Mouse (Mus musculus): ENCODE results near the gene Nckap5l. TPM values are rescaled to one million over a fixed set of nuclear protein-coding genes. Genes with fewer than 3 reads are reported as not detected.

Gene Nckap5l
- polyA plus RNA-seq, 1 experiment from 2014 or later = 0.92 TPM

- WGBS (ENCODE audit: insufficient replicate concordance) = 12% methylated on average over 13 of the region's 13 CpGs
- no peak overlapping the region for H3K4me3 ChIP-seq (ENCODE audit: low read depth, low read length)
- peaks cover 15% of the 10 kb centered on the region for H3K4me1 ChIP-seq (ENCODE audit: control insufficient read depth, low read depth, low read length)
- ATAC-seq (ENCODE audit: low read depth) = peak; percentile 22; the same call in 1 of the 2 replicates
- no peak overlapping the region for H3K9ac ChIP-seq (ENCODE audit: low read depth, low read length)
- H3K36me3 ChIP-seq (ENCODE audit: control insufficient read depth, insufficient read depth) = no peaks in the 10 kb centered on the region
- H3K9me3 ChIP-seq (replicated peaks; ENCODE audit: control insufficient read depth, low read length) = no peaks in the 10 kb centered on the region
- H3K27me3 ChIP-seq (ENCODE audit: control insufficient read depth, insufficient read depth, low read depth, low read length) = no peaks in the 10 kb centered on the region
- H3K27ac ChIP-seq (ENCODE audit: low read length) = no peak overlapping the region
- peak overlapping the region; percentile 28 for H3K4me2 ChIP-seq (ENCODE audit: low read depth, low read length)
Observed at GRCm38 (mm10) chr15:99416348-99416882, 41.1 kb downstream of the Nckap5l start.

- H3K4me2 ChIP-seq (ENCODE audit: low read depth, low read length) = peak overlapping the region; percentile 28
- no peak overlapping the region for H3K4me3 ChIP-seq (ENCODE audit: low read depth, low read length)
Observed at GRCm38 (mm10) chr15:99415793-99416192, 41.8 kb downstream of the Nckap5l start.

GRCm38 (mm10) chr15:99411747-99412146, 45.8 kb downstream of the Nckap5l start:
- WGBS (ENCODE audit: insufficient replicate concordance) = 55% methylated on average over 14 of the region's 14 CpGs
- no peak for ATAC-seq (ENCODE audit: low read depth)
- H3K27me3 ChIP-seq (ENCODE audit: control insufficient read depth, insufficient read depth, low read depth, low read length) = no peaks in the 10 kb centered on the region
- no peak overlapping the region for H3K4me3 ChIP-seq (ENCODE audit: low read depth, low read length)
- no peaks in the 10 kb centered on the region for H3K9me3 ChIP-seq (replicated peaks; ENCODE audit: control insufficient read depth, low read length)
- H3K4me2 ChIP-seq (ENCODE audit: low read depth, low read length) = no peak overlapping the region
- H3K27ac ChIP-seq (ENCODE audit: low read length) = no peak overlapping the region
- peaks cover 6% of the 10 kb centered on the region for H3K4me1 ChIP-seq (ENCODE audit: control insufficient read depth, low read depth, low read length)
- no peak overlapping the region for H3K9ac ChIP-seq (ENCODE audit: low read depth, low read length)
- H3K36me3 ChIP-seq (ENCODE audit: control insufficient read depth, insufficient read depth) = peaks cover 27% of the 10 kb centered on the region

More at GRCm38 (mm10) chr15:99415793-99416192, 41.8 kb downstream of the Nckap5l start:
- Histone ChIP-seq H3K4me1 (ENCODE audit: control insufficient read depth, low read depth, low read length) (peaks cover 13% of the 10 kb centered on the region), H3K27me3 (ENCODE audit: control insufficient read depth, insufficient read depth, low read depth, low read length) (no peaks in the 10 kb centered on the region), H3K9me3 (replicated peaks; ENCODE audit: control insufficient read depth, low read length) (no peaks in the 10 kb centered on the region), H3K27ac (ENCODE audit: low read length) (no peak overlapping the region), H3K36me3 (ENCODE audit: control insufficient read depth, insufficient read depth) (no peaks in the 10 kb centered on the region), H3K9ac (ENCODE audit: low read depth, low read length) (no peak overlapping the region)
- ATAC-seq (ENCODE audit: low read depth) = no peak
- WGBS (ENCODE audit: insufficient replicate concordance) = 10% methylated on average over 2 of the region's 2 CpGs

- H3K9me3 ChIP-seq (replicated peaks; ENCODE audit: control insufficient read depth, low read length) = no peaks in the 10 kb centered on the region
- H3K27me3 ChIP-seq (ENCODE audit: control insufficient read depth, insufficient read depth, low read depth, low read length) = no peaks in the 10 kb centered on the region
- H3K36me3 ChIP-seq (ENCODE audit: control insufficient read depth, insufficient read depth) = peaks cover 55% of the 10 kb centered on the region
- H3K4me3 ChIP-seq (ENCODE audit: low read depth, low read length) = no peak overlapping the region
- H3K4me2 ChIP-seq (ENCODE audit: low read depth, low read length) = no peak overlapping the region
- no peak for ATAC-seq (ENCODE audit: low read depth)
- no peak overlapping the region for H3K27ac ChIP-seq (ENCODE audit: low read length)
- H3K9ac ChIP-seq (ENCODE audit: low read depth, low read length) = no peak overlapping the region
- WGBS (ENCODE audit: insufficient replicate concordance) = 88% methylated on average over 9 of the region's 9 CpGs
- no peaks in the 10 kb centered on the region for H3K4me1 ChIP-seq (ENCODE audit: control insufficient read depth, low read depth, low read length)
Observed at GRCm38 (mm10) chr15:99408845-99409244, 48.7 kb downstream of the Nckap5l start.

- Histone ChIP-seq H3K9ac (ENCODE audit: low read depth, low read length) (no peak overlapping the region), H3K36me3 (ENCODE audit: control insufficient read depth, insufficient read depth) (peaks cover 61% of the 10 kb centered on the region), H3K27ac (ENCODE audit: low read length) (no peak overlapping the region), H3K27me3 (ENCODE audit: control insufficient read depth, insufficient read depth, low read depth, low read length) (no peaks in the 10 kb centered on the region), H3K4me1 (ENCODE audit: control insufficient read depth, low read depth, low read length) (peaks cover 5% of the 10 kb centered on the region), H3K9me3 (replicated peaks; ENCODE audit: control insufficient read depth, low read length) (no peaks in the 10 kb centered on the region), H3K4me3 (ENCODE audit: low read depth, low read length) (no peak overlapping the region), H3K4me2 (ENCODE audit: low read depth, low read length) (no peak overlapping the region)
- no peak for ATAC-seq (ENCODE audit: low read depth)
- 87% methylated on average over 15 of the region's 15 CpGs for WGBS (ENCODE audit: insufficient replicate concordance)
Observed at GRCm38 (mm10) chr15:99406986-99407570, 50.5 kb downstream of the Nckap5l start.

GRCm38 (mm10) chr15:99405150-99405549, 52.4 kb downstream of the Nckap5l start:
- no peaks in the 10 kb centered on the region for H3K27me3 ChIP-seq (ENCODE audit: control insufficient read depth, insufficient read depth, low read depth, low read length)
- 89% methylated on average over 9 of the region's 9 CpGs for WGBS (ENCODE audit: insufficient replicate concordance)
- no peak overlapping the region for H3K9ac ChIP-seq (ENCODE audit: low read depth, low read length)
- H3K36me3 ChIP-seq (ENCODE audit: control insufficient read depth, insufficient read depth) = peaks cover 65% of the 10 kb centered on the region
- no peak overlapping the region for H3K27ac ChIP-seq (ENCODE audit: low read length)
- H3K4me1 ChIP-seq (ENCODE audit: control insufficient read depth, low read depth, low read length) = peaks cover 13% of the 10 kb centered on the region
- H3K4me3 ChIP-seq (ENCODE audit: low read depth, low read length) = no peak overlapping the region
- ATAC-seq (ENCODE audit: low read depth) = no peak
- no peaks in the 10 kb centered on the region for H3K9me3 ChIP-seq (replicated peaks; ENCODE audit: control insufficient read depth, low read length)
- H3K4me2 ChIP-seq (ENCODE audit: low read depth, low read length) = no peak overlapping the region

GRCm38 (mm10) chr15:99403159-99403889, 54.2 kb downstream of the Nckap5l start:
- no peak overlapping the region for H3K9ac ChIP-seq (ENCODE audit: low read depth, low read length)
- peaks cover 27% of the 10 kb centered on the region for H3K4me1 ChIP-seq (ENCODE audit: control insufficient read depth, low read depth, low read length)
- no peaks in the 10 kb centered on the region for H3K27me3 ChIP-seq (ENCODE audit: control insufficient read depth, insufficient read depth, low read depth, low read length)
- H3K4me3 ChIP-seq (ENCODE audit: low read depth, low read length) = no peak overlapping the region
- WGBS (ENCODE audit: insufficient replicate concordance) = 77% methylated on average over 12 of the region's 12 CpGs
- no peaks in the 10 kb centered on the region for H3K9me3 ChIP-seq (replicated peaks; ENCODE audit: control insufficient read depth, low read length)
- ATAC-seq (ENCODE audit: low read depth) = peak; percentile 40; the same call in 1 of the 2 replicates
- H3K36me3 ChIP-seq (ENCODE audit: control insufficient read depth, insufficient read depth) = peaks cover 54% of the 10 kb centered on the region
- no peak overlapping the region for H3K4me2 ChIP-seq (ENCODE audit: low read depth, low read length)
- 0 out of 2 replicates have a peak overlapping the region, but pooled peaks have one; percentile 27 for H3K27ac ChIP-seq (ENCODE audit: low read length)

- no peak overlapping the region for H3K4me3 ChIP-seq (ENCODE audit: low read depth, low read length)
- H3K9ac ChIP-seq (ENCODE audit: low read depth, low read length) = no peak overlapping the region
- H3K36me3 ChIP-seq (ENCODE audit: control insufficient read depth, insufficient read depth) = peaks cover 27% of the 10 kb centered on the region
- H3K9me3 ChIP-seq (replicated peaks; ENCODE audit: control insufficient read depth, low read length) = no peaks in the 10 kb centered on the region
- no peak for ATAC-seq (ENCODE audit: low read depth)
- no peak overlapping the region for H3K27ac ChIP-seq (ENCODE audit: low read length)
- no peak overlapping the region for H3K4me2 ChIP-seq (ENCODE audit: low read depth, low read length)
- 66% methylated on average over 6 of the region's 6 CpGs for WGBS (ENCODE audit: insufficient replicate concordance)
- peaks cover 48% of the 10 kb centered on the region for H3K4me1 ChIP-seq (ENCODE audit: control insufficient read depth, low read depth, low read length)
- H3K27me3 ChIP-seq (ENCODE audit: control insufficient read depth, insufficient read depth, low read depth, low read length) = no peaks in the 10 kb centered on the region
Observed at GRCm38 (mm10) chr15:99400602-99401001, 56.9 kb downstream of the Nckap5l start.
